Comparison of ENCODE assay signal across 15 mouse cellular contexts in the genomic region with DNA sequence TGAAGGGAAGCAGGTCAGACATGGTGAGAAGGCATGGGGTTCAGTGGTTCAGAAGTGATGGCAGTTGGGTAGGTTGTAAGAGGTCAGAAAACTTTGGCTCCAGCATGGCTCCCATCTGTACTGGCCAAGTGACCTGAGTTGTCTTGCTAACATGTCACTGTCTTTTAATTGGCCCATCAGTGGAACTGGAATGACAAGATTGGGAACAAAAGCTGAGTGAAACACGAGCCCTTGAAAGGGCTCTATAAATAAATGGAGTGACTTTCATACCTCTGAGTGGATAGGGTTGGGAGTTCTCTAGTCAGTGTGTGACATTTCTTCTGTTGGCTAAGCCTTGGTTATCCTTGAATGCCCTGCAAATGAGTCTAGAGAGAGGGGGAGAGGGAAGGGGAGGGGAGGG.
"Had no signal": no experiment of that assay in that cellular context is flagged by ENCODE, and none has a peak within 500 bp of the region (broad histone marks: within the 10 kb centered on the region; RNA-seq: fewer than 3 reads in every experiment).

No protein-coding gene starts in this region.

- H3K9ac ChIP-seq: limb, embryonic 12.5 days; liver, embryonic 13.5 days; liver, postnatal 0 days; lung, embryonic 15.5 days; midbrain, embryonic 13.5 days had no signal

- H3K4me2 ChIP-seq: limb, embryonic 12.5 days; liver, embryonic 13.5 days; lung, embryonic 15.5 days; midbrain, embryonic 13.5 days had no signal

- H3K27ac ChIP-seq: layer of hippocampus, adult 2 months; limb, embryonic 12.5 days; liver, embryonic 13.5 days; lung, embryonic 15.5 days; macrophage; midbrain, embryonic 13.5 days had no signal

- H3K4me1 ChIP-seq: liver, embryonic 13.5 days; lung, embryonic 15.5 days; megakaryocyte, embryonic 14.5 days; midbrain, embryonic 13.5 days had no signal

- H3K36me3 ChIP-seq: limb, embryonic 12.5 days; lung, embryonic 15.5 days; midbrain, embryonic 13.5 days had no signal

- DNase-seq: kidney, postnatal 10 days; kidney, postnatal 4 days; liver; liver, embryonic 13.5 days; liver, postnatal 0 days; lung, postnatal 14 days; spleen, adult 18-20 months; thymus, adult 18-20 months; thymus, postnatal 14 days had no signal

- H3K4me3 ChIP-seq: layer of hippocampus, adult 2 months; limb, embryonic 12.5 days; liver, embryonic 13.5 days; lung, embryonic 15.5 days; megakaryocyte, embryonic 14.5 days; midbrain, embryonic 13.5 days had no signal

- ATAC-seq: liver, postnatal 0 days; midbrain, embryonic 13.5 days had no signal

- H3K9me3 ChIP-seq: limb, embryonic 12.5 days; liver, embryonic 13.5 days; lung, embryonic 15.5 days; megakaryocyte, embryonic 14.5 days; midbrain, embryonic 13.5 days had no signal

- H3K27me3 ChIP-seq: limb, embryonic 12.5 days; liver, embryonic 13.5 days; lung, embryonic 15.5 days; megakaryocyte, embryonic 14.5 days; midbrain, embryonic 13.5 days had no signal
